Mouse (Mus musculus): ENCODE measurements at regions not wholly inside any gene's neighbourhood (a gene's known extent, or its start where the extent isn't known, plus 50 kb on each side); places are given as distances from the start of the nearest gene placed in this dataset.
A peak's percentile ranks its signal among the peaks of the same experiment; 100 is the strongest.

GRCm38 (mm10) chr4:83984671-83985391 lies 459.5 kb downstream of the Ccdc171 start:
- ATAC-seq (replicated peaks; ENCODE audit: low FRiP score, low TSS enrichment, poor library complexity, severe bottlenecking) = no peak

GRCm38 (mm10) chr4:83985451-83985850 lies 460.1 kb downstream of the Ccdc171 start:
- ATAC-seq (replicated peaks; ENCODE audit: low FRiP score, low TSS enrichment, poor library complexity, severe bottlenecking) = no peak

- no peak for ATAC-seq (replicated peaks; ENCODE audit: low FRiP score, low TSS enrichment, poor library complexity, severe bottlenecking)
Observed at GRCm38 (mm10) chr4:83986951-83987822, 461.8 kb downstream of the Ccdc171 start.

- no peak for ATAC-seq (replicated peaks; ENCODE audit: low FRiP score, low TSS enrichment, poor library complexity, severe bottlenecking)
Observed at GRCm38 (mm10) chr4:83987846-83988245, 462.5 kb downstream of the Ccdc171 start.

- ATAC-seq (replicated peaks; ENCODE audit: low FRiP score, low TSS enrichment, poor library complexity, severe bottlenecking) = no peak
Observed at GRCm38 (mm10) chr4:83988314-83988713, 463.0 kb downstream of the Ccdc171 start.

- ATAC-seq (replicated peaks; ENCODE audit: low FRiP score, low TSS enrichment, poor library complexity, severe bottlenecking) = no peak
Observed at GRCm38 (mm10) chr4:83990126-83990989, 465.0 kb downstream of the Ccdc171 start.

- peak; percentile 97 for ATAC-seq (replicated peaks; ENCODE audit: low FRiP score, low TSS enrichment, poor library complexity, severe bottlenecking)
Observed at GRCm38 (mm10) chr4:83991195-83991594, 465.9 kb downstream of the Ccdc171 start.

GRCm38 (mm10) chr4:83997079-83997478 lies 471.7 kb downstream of the Ccdc171 start:
- ATAC-seq (replicated peaks; ENCODE audit: low FRiP score, low TSS enrichment, poor library complexity, severe bottlenecking) = no peak

- no peak for ATAC-seq (replicated peaks; ENCODE audit: low FRiP score, low TSS enrichment, poor library complexity, severe bottlenecking)
Observed at GRCm38 (mm10) chr4:84001645-84002044, 476.3 kb downstream of the Ccdc171 start.

- ATAC-seq (replicated peaks; ENCODE audit: low FRiP score, low TSS enrichment, poor library complexity, severe bottlenecking) = no peak
Observed at GRCm38 (mm10) chr4:84004055-84004778, 478.9 kb downstream of the Ccdc171 start.

GRCm38 (mm10) chr4:84004786-84005382 lies 479.5 kb downstream of the Ccdc171 start:
- ATAC-seq (replicated peaks; ENCODE audit: low FRiP score, low TSS enrichment, poor library complexity, severe bottlenecking) = no peak

GRCm38 (mm10) chr4:84011941-84012340 lies 486.6 kb downstream of the Ccdc171 start:
- ATAC-seq (replicated peaks; ENCODE audit: low FRiP score, low TSS enrichment, poor library complexity, severe bottlenecking) = no peak

- no peak for ATAC-seq (replicated peaks; ENCODE audit: low FRiP score, low TSS enrichment, poor library complexity, severe bottlenecking)
Observed at GRCm38 (mm10) chr4:84015139-84015538, 489.8 kb downstream of the Ccdc171 start.

- ATAC-seq (replicated peaks; ENCODE audit: low FRiP score, low TSS enrichment, poor library complexity, severe bottlenecking) = no peak
Observed at GRCm38 (mm10) chr4:84015552-84016169, 490.3 kb downstream of the Ccdc171 start.

- ATAC-seq (replicated peaks; ENCODE audit: low FRiP score, low TSS enrichment, poor library complexity, severe bottlenecking) = no peak
Observed at GRCm38 (mm10) chr4:84018135-84018534, 492.8 kb downstream of the Ccdc171 start.

- ATAC-seq (replicated peaks; ENCODE audit: low FRiP score, low TSS enrichment, poor library complexity, severe bottlenecking) = no peak
Observed at GRCm38 (mm10) chr4:84018774-84019173, 493.4 kb downstream of the Ccdc171 start.

- ATAC-seq (replicated peaks; ENCODE audit: low FRiP score, low TSS enrichment, poor library complexity, severe bottlenecking) = no peak
Observed at GRCm38 (mm10) chr4:84019500-84020255, 494.3 kb downstream of the Ccdc171 start.

- ATAC-seq (replicated peaks; ENCODE audit: low FRiP score, low TSS enrichment, poor library complexity, severe bottlenecking) = no peak
Observed at GRCm38 (mm10) chr4:84020692-84021091, 495.3 kb downstream of the Ccdc171 start.
